Mouse (Mus musculus) G1E (cell line): ENCODE measurements around the gene Mkln1.

Experiments
- CTCF ChIP-seq: IDR thresholded peaks from 2 replicates; pipeline ENCODE4 v1.5.1; 2012; ENCODE audit warnings: low read depth, low read length, inconsistent platforms, mixed read lengths
- GATA1 ChIP-seq: IDR thresholded peaks from 2 replicates; pipeline ENCODE4 v1.6.1; 2012; ENCODE audit warnings: borderline replicate concordance, low read length, inconsistent platforms, mixed read lengths
- GATA2 ChIP-seq: IDR thresholded peaks from 2 replicates; pipeline ENCODE4 v1.6.1; 2012; ENCODE audit warnings: low read depth, low read length, inconsistent platforms, borderline replicate concordance
- TAL1 ChIP-seq: conservative IDR thresholded peaks from 2 replicates; pipeline ENCODE4 v1.6.1; 2012; ENCODE audit warnings: low read depth, low read length, inconsistent platforms, mixed read lengths

DNA sequence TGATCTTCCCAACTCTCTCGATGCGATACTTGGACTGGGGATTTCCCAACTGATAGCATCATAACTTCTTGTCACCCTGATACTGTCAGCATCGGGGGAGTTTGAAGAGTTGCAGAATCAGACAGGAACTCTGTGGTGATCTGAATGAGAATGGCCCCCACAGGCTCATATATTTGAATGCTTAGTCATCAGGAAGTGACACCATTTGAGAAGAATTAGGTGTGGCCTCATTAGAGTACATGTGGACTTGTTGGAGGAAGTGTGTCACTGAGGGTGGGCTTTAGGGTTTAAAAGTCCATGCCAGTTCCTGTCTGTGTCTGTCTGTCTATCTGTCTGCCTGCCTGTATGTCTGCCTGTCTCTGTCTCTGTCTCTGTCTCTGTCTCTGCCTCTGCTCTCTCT lies 133.3 kb downstream of the Mkln1 start:
- TF ChIP-seq CTCF (no peak), GATA1 (no peak), TAL1 (no peak), GATA2 (no peak)
